ENCODE assay signal across 14 mouse cellular contexts in genomic region chr10:80486862-80487379, GRCm38 (mm10). TPM values are rescaled to one million over a fixed set of nuclear protein-coding genes. Genes with fewer than 3 reads are reported as not detected.
DNase-seq lines count a peak whose midpoint lies in the region; ATAC-seq and TF ChIP-seq lines count a peak whose summit lies in the region.
"Had no signal": no experiment of that assay in that cellular context is flagged by ENCODE, and none has a peak within 500 bp of the region (broad histone marks: within the 10 kb centered on the region; RNA-seq: fewer than 3 reads in every experiment).

No protein-coding gene starts in this region.

- 62% methylated on average over 7 of the region's 7 CpGs for WGBS in lung, embryonic 14.5 days
- WGBS in liver, postnatal 0 days (ENCODE audit: insufficient replicate concordance): 56% methylated on average over 7 of the region's 7 CpGs
- 78% methylated on average over 7 of the region's 7 CpGs for WGBS in kidney, embryonic 16.5 days

- DNase-seq in cerebellum, postnatal 10 days: peak; percentile 33 to 47
- DNase-seq in cerebellum, adult 11-12 months: no peak
- no peak for DNase-seq in lung, embryonic 14.5 days
- DNase-seq in lung, adult 18-20 months: no peak
- DNase-seq in G1E (ENCODE audit: low spot score): no peak
- DNase-seq in liver, postnatal 0 days: peak; percentile 64
- DNase-seq in embryo, embryonic 9.5 days (ENCODE audit: extremely low spot score): no peak
- DNase-seq: cerebellum, adult 9-11 months; gastrocnemius, postnatal 36 days; heart, postnatal 36 days had no signal

- no peak for TF ChIP-seq EP300 in liver, postnatal 0 days (IDR thresholded peaks at IDR 0.05; ENCODE audit: low read depth)

- H3K27me3 ChIP-seq in lung, embryonic 14.5 days (ENCODE audit: insufficient read depth, low read length): peaks cover 81% of the 10 kb centered on the region
- H3K27me3 ChIP-seq in G1E (ENCODE audit: insufficient read depth, low read length): peaks cover 76% of the 10 kb centered on the region
- H3K27me3 ChIP-seq in liver, postnatal 0 days (ENCODE audit: insufficient read depth, low read length): peaks cover 80% of the 10 kb centered on the region
- H3K27me3 ChIP-seq in kidney, embryonic 16.5 days (ENCODE audit: insufficient read depth, low read length): peaks cover 88% of the 10 kb centered on the region

- H3K36me3 ChIP-seq in lung, embryonic 14.5 days (ENCODE audit: insufficient read depth): no peaks in the 10 kb centered on the region
- H3K36me3 ChIP-seq in G1E (replicated peaks): no peaks in the 10 kb centered on the region
- H3K36me3 ChIP-seq in liver, postnatal 0 days (replicated peaks; ENCODE audit: insufficient read depth, low read length): no peaks in the 10 kb centered on the region
- H3K36me3 ChIP-seq in kidney, embryonic 16.5 days (ENCODE audit: insufficient read depth, low read length): no peaks in the 10 kb centered on the region

- TF ChIP-seq CTCF in lung, embryonic 14.5 days (IDR thresholded peaks at IDR 0.05; ENCODE audit: low read depth): peak; percentile 55
- TF ChIP-seq CTCF in G1E (IDR thresholded peaks at IDR 0.05; ENCODE audit: low read depth, low read length): peak; percentile 48; the same call in 1 of the 2 replicates
- TF ChIP-seq CTCF in liver, postnatal 0 days (IDR thresholded peaks at IDR 0.05; ENCODE audit: low read depth): peak; percentile 69

- no peak overlapping the region for H3K4me3 ChIP-seq in lung, embryonic 14.5 days (ENCODE audit: low read depth, low read length)
- no peak overlapping the region for H3K4me3 ChIP-seq in G1E (ENCODE audit: low read depth, low read length)
- no peak overlapping the region for H3K4me3 ChIP-seq in liver, postnatal 0 days (ENCODE audit: low read depth, low read length)
- H3K4me3 ChIP-seq in kidney, embryonic 16.5 days (ENCODE audit: low read length): no peak overlapping the region

- no peak overlapping the region for H3K27ac ChIP-seq in lung, embryonic 14.5 days (ENCODE audit: low read depth)
- H3K27ac ChIP-seq in liver, postnatal 0 days (ENCODE audit: low read depth): no peak overlapping the region
- H3K27ac ChIP-seq in kidney, embryonic 16.5 days (ENCODE audit: low read length): no peak overlapping the region

- no peak for ATAC-seq in lung, embryonic 14.5 days (ENCODE audit: insufficient read depth)
- ATAC-seq in G1E (ENCODE audit: extremely low read depth, insufficient number of reproducible peaks, low FRiP score, poor library complexity, severe bottlenecking): no peak
- ATAC-seq in liver, postnatal 0 days: no peak
- no peak for ATAC-seq in kidney, embryonic 16.5 days (ENCODE audit: low FRiP score, low TSS enrichment)

- H3K9ac ChIP-seq in lung, embryonic 14.5 days: no peak overlapping the region
- no peak overlapping the region for H3K9ac ChIP-seq in liver, postnatal 0 days (replicated peaks)
- H3K9ac ChIP-seq in kidney, embryonic 16.5 days (replicated peaks; ENCODE audit: low read length): no peak overlapping the region

- no peak overlapping the region for H3K4me2 ChIP-seq in lung, embryonic 14.5 days
- H3K4me2 ChIP-seq in liver, postnatal 0 days (ENCODE audit: low read depth, low read length): no peak overlapping the region
- no peak overlapping the region for H3K4me2 ChIP-seq in kidney, embryonic 16.5 days (replicated peaks; ENCODE audit: low read depth, low read length)

- H3K4me1 ChIP-seq in lung, embryonic 14.5 days (ENCODE audit: insufficient read depth): 0 out of 2 replicates have a peak, but pooled peaks cover 5% of the 10 kb centered on the region
- peaks cover 7% of the 10 kb centered on the region; the same call in 1 of the 2 replicates for H3K4me1 ChIP-seq in G1E (ENCODE audit: insufficient read depth, low read depth, low read length)
- no peaks in the 10 kb centered on the region for H3K4me1 ChIP-seq in liver, postnatal 0 days (ENCODE audit: insufficient read depth)
- H3K4me1 ChIP-seq in kidney, embryonic 16.5 days (ENCODE audit: insufficient read depth, low read length): no peaks in the 10 kb centered on the region

- H3K9me3 ChIP-seq in lung, embryonic 14.5 days (ENCODE audit: low read depth, low read length): peaks cover 3% of the 10 kb centered on the region; the same call in 1 of the 2 replicates
- no peaks in the 10 kb centered on the region for H3K9me3 ChIP-seq in G1E (replicated peaks)
- no peaks in the 10 kb centered on the region; the same call in 1 of the 2 replicates for H3K9me3 ChIP-seq in liver, postnatal 0 days (ENCODE audit: low read length)
- peaks cover 7% of the 10 kb centered on the region for H3K9me3 ChIP-seq in kidney, embryonic 16.5 days (ENCODE audit: low read length)

RNA-seq across cellular contexts. Expression of gene Onecut3, which starts 7.7 kb away (rescaled TPM):
- polyA plus RNA-seq in lung, embryonic 14.5 days (2014; fragmentation: Nextera tagmentation; extraction: Ambion mirVana): not detected in 2 replicates
- total RNA-seq in G1E (2014; fragmentation: Nextera tagmentation) (not detected in 2 replicates), G1E (2017) (0.06 and 0.11 TPM in 2 replicates)
- polyA plus RNA-seq in G1E (2012): not detected in 2 replicates
- polyA plus RNA-seq in liver, postnatal 0 days (2015; fragmentation: Nextera tagmentation; extraction: Ambion mirVana): not detected in 2 replicates
- polyA plus RNA-seq in kidney, embryonic 16.5 days (2015; fragmentation: Nextera tagmentation; extraction: Ambion mirVana): not detected in 2 replicates
- total RNA-seq: adrenal gland, postnatal 36 days; gastrocnemius, postnatal 36 days; heart, postnatal 36 days had no signal
- polyA plus RNA-seq: kidney, embryonic 14.5 days; limb, embryonic 11.5 days had no signal

RNA-seq across cellular contexts. Expression of gene Atp8b3, which starts 52.0 kb away (rescaled TPM):
- polyA plus RNA-seq in lung, embryonic 14.5 days (2014; fragmentation: Nextera tagmentation; extraction: Ambion mirVana): 0.09 and 0.14 TPM in 2 replicates
- total RNA-seq in G1E (2014; fragmentation: Nextera tagmentation): not detected in 2 replicates
- 0.05 and 0.06 TPM in 2 replicates for total RNA-seq in G1E (2017)
- polyA plus RNA-seq in G1E (2012): 0.02 TPM in 1 of 2 replicates, not detected in the other
- polyA plus RNA-seq in liver, postnatal 0 days (2015; fragmentation: Nextera tagmentation; extraction: Ambion mirVana): not detected in 2 replicates
- polyA plus RNA-seq in kidney, embryonic 16.5 days (2015; fragmentation: Nextera tagmentation; extraction: Ambion mirVana): 0.32 and 0.34 TPM in 2 replicates
- total RNA-seq: gastrocnemius, postnatal 36 days; heart, postnatal 36 days had no signal

RNA-seq across cellular contexts. Expression of gene Tcf3, which starts 53.5 kb away (rescaled TPM):
- polyA plus RNA-seq in lung, embryonic 14.5 days (2014; fragmentation: Nextera tagmentation; extraction: Ambion mirVana): 148 and 175 TPM in 2 replicates
- total RNA-seq in G1E (2014; fragmentation: Nextera tagmentation) (152 and 175 TPM in 2 replicates), G1E (2017) (70.0 and 84.0 TPM in 2 replicates)
- polyA plus RNA-seq in G1E (2012): 1,090 and 1,330 TPM in 2 replicates
- 28.2 and 29.5 TPM in 2 replicates for polyA plus RNA-seq in liver, postnatal 0 days (2015; fragmentation: Nextera tagmentation; extraction: Ambion mirVana)
- polyA plus RNA-seq in kidney, embryonic 16.5 days (2015; fragmentation: Nextera tagmentation; extraction: Ambion mirVana): 118 and 126 TPM in 2 replicates

Comparison
In these comparisons a context has a peak if more than half of its experiments do, and no peak if none do; other contexts are left out.
1. DNase-seq: peak in cerebellum, postnatal 10 days (2 of 2) and liver, postnatal 0 days (single experiment); none in cerebellum, adult 11-12 months (single experiment), lung, embryonic 14.5 days (single experiment), lung, adult 18-20 months (0 of 2), G1E (single experiment) and embryo, embryonic 9.5 days (single experiment).
2. Peak in every context shown above with its lines, with median percentiles within 50 percentile points of each other: CTCF ChIP-seq.